ENCODE assay signal across 29 mouse cellular contexts in the genomic region with DNA sequence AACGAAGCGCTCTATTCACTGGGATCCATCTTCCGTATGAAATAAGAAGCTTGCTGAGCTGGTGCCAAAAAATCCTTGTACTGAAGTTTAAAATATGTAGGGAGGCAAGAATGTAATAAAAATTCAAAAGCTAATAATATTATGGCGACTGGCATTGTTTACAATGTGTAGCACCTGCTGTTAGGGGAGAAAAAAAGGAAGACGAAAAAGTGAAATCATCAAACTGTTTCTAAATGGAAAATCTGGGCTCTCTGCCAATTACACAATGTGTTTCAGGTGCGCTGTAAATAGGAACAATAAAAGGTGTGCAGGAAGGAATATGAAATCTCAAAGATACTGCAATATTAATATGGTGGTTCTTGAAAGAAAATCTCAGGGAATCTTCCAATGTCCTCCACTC.
DNase-seq lines count a peak whose midpoint lies in the region; ATAC-seq and TF ChIP-seq lines count a peak whose summit lies in the region.
"Had no signal": no experiment of that assay in that cellular context is flagged by ENCODE, and none has a peak within 500 bp of the region (broad histone marks: within the 10 kb centered on the region; RNA-seq: fewer than 3 reads in every experiment).

No protein-coding gene starts in this region.

- no peak overlapping the region for H3K4me3 ChIP-seq in forebrain, embryonic 16.5 days (replicated peaks; ENCODE audit: low read length)
- no peak overlapping the region for H3K4me3 ChIP-seq in forebrain, embryonic 12.5 days (replicated peaks)
- H3K4me3 ChIP-seq in limb, embryonic 12.5 days (replicated peaks): no peak overlapping the region
- H3K4me3 ChIP-seq in limb, embryonic 10.5 days: no peak overlapping the region
- H3K4me3 ChIP-seq in limb, embryonic 13.5 days: no peak overlapping the region
- H3K4me3 ChIP-seq in midbrain, postnatal 0 days (ENCODE audit: low read depth, low read length): no peak overlapping the region
- H3K4me3 ChIP-seq: heart, embryonic 12.5 days; kidney, embryonic 15.5 days; liver, embryonic 12.5 days; midbrain, embryonic 12.5 days had no signal

- H3K4me2 ChIP-seq in forebrain, embryonic 16.5 days (ENCODE audit: low read length): no peak overlapping the region
- H3K4me2 ChIP-seq in forebrain, embryonic 12.5 days: no peak overlapping the region
- 0 out of 2 replicates have a peak overlapping the region, but pooled peaks have one; percentile 15 for H3K4me2 ChIP-seq in limb, embryonic 12.5 days
- 0 out of 2 replicates have a peak overlapping the region, but pooled peaks have one; percentile 28 for H3K4me2 ChIP-seq in limb, embryonic 13.5 days (replicated peaks)
- peak overlapping the region; percentile 5; the same call in 1 of the 2 replicates for H3K4me2 ChIP-seq in midbrain, postnatal 0 days (ENCODE audit: low read depth, low read length, poor library complexity, severe bottlenecking)
- H3K4me2 ChIP-seq: heart, embryonic 12.5 days; kidney, embryonic 15.5 days; liver, embryonic 12.5 days; midbrain, embryonic 12.5 days had no signal

- H3K36me3 ChIP-seq in forebrain, embryonic 16.5 days (ENCODE audit: control insufficient read depth, insufficient read depth): no peaks in the 10 kb centered on the region
- no peaks in the 10 kb centered on the region for H3K36me3 ChIP-seq in forebrain, embryonic 12.5 days (replicated peaks)
- H3K36me3 ChIP-seq in limb, embryonic 12.5 days: no peaks in the 10 kb centered on the region
- H3K36me3 ChIP-seq in limb, embryonic 10.5 days: no peaks in the 10 kb centered on the region
- no peaks in the 10 kb centered on the region for H3K36me3 ChIP-seq in limb, embryonic 13.5 days
- no peaks in the 10 kb centered on the region for H3K36me3 ChIP-seq in midbrain, postnatal 0 days (ENCODE audit: insufficient read depth, low read length)
- H3K36me3 ChIP-seq: G1E; heart, embryonic 12.5 days; kidney, embryonic 15.5 days; liver, embryonic 12.5 days; midbrain, embryonic 12.5 days had no signal

- H3K27me3 ChIP-seq in forebrain, embryonic 16.5 days (replicated peaks; ENCODE audit: control insufficient read depth, insufficient read depth, low read length): no peaks in the 10 kb centered on the region
- no peaks in the 10 kb centered on the region for H3K27me3 ChIP-seq in forebrain, embryonic 12.5 days
- H3K27me3 ChIP-seq in limb, embryonic 12.5 days: no peaks in the 10 kb centered on the region
- no peaks in the 10 kb centered on the region for H3K27me3 ChIP-seq in limb, embryonic 10.5 days (ENCODE audit: low read depth, poor library complexity, severe bottlenecking)
- no peaks in the 10 kb centered on the region for H3K27me3 ChIP-seq in limb, embryonic 13.5 days
- H3K27me3 ChIP-seq in midbrain, postnatal 0 days (ENCODE audit: insufficient read depth, low read length): no peaks in the 10 kb centered on the region
- H3K27me3 ChIP-seq: CH12.LX; heart, embryonic 12.5 days; kidney, embryonic 15.5 days; liver, embryonic 12.5 days; midbrain, embryonic 12.5 days had no signal

- H3K9ac ChIP-seq in forebrain, embryonic 16.5 days (replicated peaks; ENCODE audit: low read depth, low read length): no peak overlapping the region
- H3K9ac ChIP-seq in forebrain, embryonic 12.5 days: no peak overlapping the region
- H3K9ac ChIP-seq in limb, embryonic 12.5 days (replicated peaks): no peak overlapping the region
- no peak overlapping the region for H3K9ac ChIP-seq in limb, embryonic 13.5 days
- no peak overlapping the region for H3K9ac ChIP-seq in midbrain, postnatal 0 days (replicated peaks; ENCODE audit: low read length, poor library complexity, severe bottlenecking)
- H3K9ac ChIP-seq: heart, embryonic 12.5 days; kidney, embryonic 15.5 days; liver, embryonic 12.5 days; midbrain, embryonic 12.5 days had no signal

- no peak for TF ChIP-seq CTCF in midbrain, postnatal 0 days (IDR thresholded peaks at IDR 0.05)

- H3K4me1 ChIP-seq in forebrain, embryonic 16.5 days (replicated peaks; ENCODE audit: control insufficient read depth, insufficient read depth, low read length): peaks cover 20% of the 10 kb centered on the region
- peaks cover 22% of the 10 kb centered on the region for H3K4me1 ChIP-seq in forebrain, embryonic 12.5 days
- H3K4me1 ChIP-seq in limb, embryonic 12.5 days (replicated peaks): peaks cover 40% of the 10 kb centered on the region
- H3K4me1 ChIP-seq in limb, embryonic 10.5 days: peaks cover 23% of the 10 kb centered on the region
- H3K4me1 ChIP-seq in limb, embryonic 13.5 days: peaks cover 41% of the 10 kb centered on the region
- H3K4me1 ChIP-seq in midbrain, postnatal 0 days (ENCODE audit: insufficient read depth, low read length): 0 out of 2 replicates have a peak, but pooled peaks cover 6% of the 10 kb centered on the region
- H3K4me1 ChIP-seq: heart, embryonic 12.5 days; kidney, embryonic 15.5 days; liver, embryonic 12.5 days had no signal

- DNase-seq in limb, embryonic 10.5 days (ENCODE audit: low spot score): no peak
- peak; percentile 51 for DNase-seq in midbrain, postnatal 0 days (ENCODE audit: low spot score)
- no peak for DNase-seq in left cerebral cortex, adult 9 months (ENCODE audit: low spot score in 2 of 2)
- DNase-seq: adrenal gland, adult 2 months; B cell, adult 2 months; cerebellum, adult 18-20 months; cerebellum, postnatal 36 days; gastrocnemius, postnatal 25 days; heart, adult 18-20 months; heart, postnatal 10 days; kidney, adult 11 months; kidney, postnatal 36 days; left cerebral cortex, postnatal 4 days; lung, adult 18-20 months; lung, postnatal 10 days; right cerebral cortex, postnatal 14 days; thymus, adult 2 months; thymus, postnatal 4 days had no signal

- 35% methylated on average over 6 of the region's 6 CpGs for WGBS in forebrain, embryonic 16.5 days
- 73% methylated on average over 6 of the region's 6 CpGs for WGBS in forebrain, embryonic 12.5 days
- 41% methylated on average over 6 of the region's 6 CpGs for WGBS in limb, embryonic 12.5 days
- WGBS in limb, embryonic 10.5 days: 90% methylated on average over 6 of the region's 6 CpGs
- WGBS in limb, embryonic 13.5 days: 27% methylated on average over 6 of the region's 6 CpGs
- 40% methylated on average over 6 of the region's 6 CpGs for WGBS in midbrain, postnatal 0 days

- H3K9me3 ChIP-seq in forebrain, embryonic 16.5 days (ENCODE audit: control insufficient read depth, low read length): no peaks in the 10 kb centered on the region
- no peaks in the 10 kb centered on the region for H3K9me3 ChIP-seq in forebrain, embryonic 12.5 days
- H3K9me3 ChIP-seq in limb, embryonic 12.5 days: no peaks in the 10 kb centered on the region
- no peaks in the 10 kb centered on the region for H3K9me3 ChIP-seq in limb, embryonic 10.5 days (replicated peaks)
- H3K9me3 ChIP-seq in limb, embryonic 13.5 days: no peaks in the 10 kb centered on the region
- H3K9me3 ChIP-seq in midbrain, postnatal 0 days (ENCODE audit: low read length): no peaks in the 10 kb centered on the region
- H3K9me3 ChIP-seq: G1E; heart, embryonic 12.5 days; kidney, embryonic 15.5 days; liver, embryonic 12.5 days; midbrain, embryonic 12.5 days had no signal

- peak; percentile 9; the same call in 1 of the 2 replicates for ATAC-seq in forebrain, embryonic 16.5 days
- no peak for ATAC-seq in forebrain, embryonic 12.5 days (ENCODE audit: low FRiP score)
- ATAC-seq in limb, embryonic 12.5 days (ENCODE audit: insufficient number of reproducible peaks, insufficient read depth, low FRiP score, low TSS enrichment, low read depth): no peak; the same call in 1 of the 2 replicates
- peak; percentile 75; the same call in 1 of the 2 replicates for ATAC-seq in limb, embryonic 13.5 days (ENCODE audit: low FRiP score, low read depth)
- ATAC-seq in midbrain, postnatal 0 days (ENCODE audit: low FRiP score): no peak
- ATAC-seq: liver, embryonic 12.5 days had no signal

- H3K27ac ChIP-seq in forebrain, embryonic 16.5 days (ENCODE audit: low read length): no peak overlapping the region
- H3K27ac ChIP-seq in forebrain, embryonic 12.5 days: no peak overlapping the region
- no peak overlapping the region for H3K27ac ChIP-seq in limb, embryonic 12.5 days
- H3K27ac ChIP-seq in limb, embryonic 10.5 days: no peak overlapping the region
- H3K27ac ChIP-seq in limb, embryonic 13.5 days: no peak overlapping the region
- peak overlapping the region; percentile 75 for H3K27ac ChIP-seq in midbrain, postnatal 0 days (ENCODE audit: low read depth, low read length)
- H3K27ac ChIP-seq: kidney, embryonic 15.5 days; liver, embryonic 12.5 days; midbrain, embryonic 12.5 days; stomach, postnatal 0 days had no signal

Comparison
In these comparisons a context has a peak if more than half of its experiments do, and no peak if none do; other contexts are left out.
1. ATAC-seq: peak in forebrain, embryonic 16.5 days (single experiment) and limb, embryonic 13.5 days (single experiment); none in forebrain, embryonic 12.5 days (single experiment), limb, embryonic 12.5 days (single experiment) and midbrain, postnatal 0 days (single experiment).
2. H3K4me2 ChIP-seq: peak in limb, embryonic 12.5 days (single experiment), limb, embryonic 13.5 days (single experiment) and midbrain, postnatal 0 days (single experiment); none in forebrain, embryonic 16.5 days (single experiment) and forebrain, embryonic 12.5 days (single experiment).